Mouse (Mus musculus) MEL (cell line): ENCODE results near the gene Fam53b. TPM values are rescaled to one million over a fixed set of nuclear protein-coding genes. Genes with fewer than 3 reads are reported as not detected.

Source experiments
- DNase-seq: peaks from one replicate; pipeline ENCODE4 v3.0.0; 2011; ENCODE audit warnings: low read depth, low spot score
- H3K27ac ChIP-seq: 2 replicates; pipeline ENCODE4 v1.5.1; 2012; ENCODE audit warnings: low read depth, mild to moderate bottlenecking, control low read depth, low read length, moderate library complexity; ENCODE audit not compliant: control insufficient read depth
- H3K27me3 ChIP-seq, 2 experiments: fragments of 150-350 bp in 1 of 2; sonication (generic) in 1 of 2; 2 replicates each; pipeline ENCODE4 v1.6.1; 2012; ENCODE audit warnings: low read length in 2 of 2, mild to moderate bottlenecking in 2 of 2, improper control_type of control experiment in 1 of 2, moderate library complexity in 1 of 2; ENCODE audit not compliant: insufficient read depth in 2 of 2, control insufficient read depth in 1 of 2
- H3K36me3 ChIP-seq, 2 experiments: 2 replicates each; pipeline ENCODE4 v1.6.1; 2012 to 2014; ENCODE audit warnings: low read length in 2 of 2, improper control_type of control experiment in 1 of 2, inconsistent platforms in 1 of 2, mild to moderate bottlenecking in 1 of 2; ENCODE audit not compliant: insufficient read depth in 2 of 2, control insufficient read depth in 1 of 2
- H3K4me1 ChIP-seq, 2 experiments: fragments of 150-350 bp in 1 of 2; sonication (generic) in 1 of 2; 2 replicates each; pipeline ENCODE4 v1.6.1; 2012; ENCODE audit warnings: low read length in 2 of 2, improper control_type of control experiment in 1 of 2, mild to moderate bottlenecking in 1 of 2; ENCODE audit not compliant: insufficient read depth in 2 of 2, control insufficient read depth in 1 of 2
- H3K4me3 ChIP-seq, 2 experiments: fragments of 150-350 bp in 1 of 2; sonication (generic) in 1 of 2; 2 replicates each; pipeline ENCODE4 v1.5.1; 2012; ENCODE audit warnings: low read depth in 2 of 2, low read length in 2 of 2, mild to moderate bottlenecking in 2 of 2, moderate library complexity in 2 of 2, control low read depth in 1 of 2, improper control_type of control experiment in 1 of 2; ENCODE audit not compliant: control insufficient read depth in 1 of 2, insufficient read depth in 1 of 2
- H3K79me2 ChIP-seq: 2 replicates; pipeline ENCODE4 v1.6.1; 2012; ENCODE audit warnings: mild to moderate bottlenecking, low read length, moderate library complexity; ENCODE audit not compliant: control insufficient read depth, poor library complexity, insufficient read depth
- H3K9ac ChIP-seq: 2 replicates; pipeline ENCODE4 v1.6.1; 2012; ENCODE audit warnings: low read depth, mild to moderate bottlenecking, control low read depth, low read length, moderate library complexity; ENCODE audit not compliant: control insufficient read depth, poor library complexity, severe bottlenecking
- H3K9me3 ChIP-seq: fragments of 150-350 bp; sonication (generic); replicated peaks from 2 replicates; pipeline ENCODE4 v1.6.1; 2012; ENCODE audit warnings: mild to moderate bottlenecking, low read length, improper control_type of control experiment, moderate library complexity; ENCODE audit not compliant: insufficient read depth
- CTCF ChIP-seq, 3 experiments: IDR thresholded peaks in 2 of 3; conservative IDR thresholded peaks in 1 of 3; 2 replicates each; pipeline ENCODE4 v1.5.1; 2011 to 2012; ENCODE audit warnings: low read length in 3 of 3, low read depth in 2 of 3, mild to moderate bottlenecking in 2 of 3, improper control_type of control experiment in 1 of 3, inconsistent platforms in 1 of 3, mixed read lengths in 1 of 3, moderate library complexity in 1 of 3; ENCODE audit not compliant: control insufficient read depth in 1 of 3, insufficient read depth in 1 of 3, poor library complexity in 1 of 3, severe bottlenecking in 1 of 3
- ELF1 ChIP-seq: IDR thresholded peaks from 2 replicates; pipeline ENCODE4 v1.6.1; 2014; ENCODE audit warnings: low read depth, mild to moderate bottlenecking, inconsistent platforms, low read length, improper control_type of control experiment, moderate library complexity
- EP300 ChIP-seq, 2 experiments: IDR thresholded peaks; 2 replicates each; pipeline ENCODE4 v1.6.1; 2011; ENCODE audit warnings: improper control_type of control experiment in 2 of 2, low read length in 2 of 2, low read depth in 1 of 2, mild to moderate bottlenecking in 1 of 2
- ETS1 ChIP-seq: IDR thresholded peaks from 2 replicates; pipeline ENCODE4 v1.6.1; 2012; ENCODE audit warnings: low read depth, mild to moderate bottlenecking, inconsistent platforms, low read length, improper control_type of control experiment, moderate library complexity
- HCFC1 ChIP-seq: IDR thresholded peaks from 2 replicates; pipeline ENCODE4 v1.6.1; 2012; ENCODE audit warnings: low read depth, mild to moderate bottlenecking, inconsistent platforms, low read length, improper control_type of control experiment, moderate library complexity
- MAZ ChIP-seq: IDR thresholded peaks from 2 replicates; pipeline ENCODE4 v1.6.1; 2012; ENCODE audit warnings: low read depth, mild to moderate bottlenecking, inconsistent platforms, low read length, improper control_type of control experiment
- MYB ChIP-seq: IDR thresholded peaks from 2 replicates; pipeline ENCODE4 v1.6.1; 2011; ENCODE audit warnings: mild to moderate bottlenecking, low read depth, low read length, improper control_type of control experiment
- RAD21 ChIP-seq: IDR thresholded peaks from 2 replicates; pipeline ENCODE4 v1.6.1; 2011; ENCODE audit warnings: mild to moderate bottlenecking, low read depth, low read length, improper control_type of control experiment
- SMC3 ChIP-seq: IDR thresholded peaks from 2 replicates; pipeline ENCODE4 v1.6.1; 2011; ENCODE audit warnings: low read depth, low read length, improper control_type of control experiment
- TBP ChIP-seq: IDR thresholded peaks from 2 replicates; pipeline ENCODE4 v1.8.0; 2011; ENCODE audit warnings: low read depth, low read length, improper control_type of control experiment
- UBTF ChIP-seq: IDR thresholded peaks from 2 replicates; pipeline ENCODE4 v1.6.1; 2012; ENCODE audit warnings: low read depth, mild to moderate bottlenecking, inconsistent platforms, low read length, improper control_type of control experiment, moderate library complexity, borderline replicate concordance; ENCODE audit not compliant: insufficient read depth
- ZC3H11A ChIP-seq: IDR thresholded peaks from 2 replicates; pipeline ENCODE4 v1.6.1; 2012; ENCODE audit warnings: low read depth, mild to moderate bottlenecking, inconsistent platforms, low read length, improper control_type of control experiment
- ZKSCAN1 ChIP-seq: IDR thresholded peaks from 2 replicates; pipeline ENCODE4 v1.6.1; 2012; ENCODE audit warnings: low read depth, mild to moderate bottlenecking, inconsistent platforms, low read length, improper control_type of control experiment, moderate library complexity
- ZMIZ1 ChIP-seq: IDR thresholded peaks from 2 replicates; pipeline ENCODE4 v1.6.1; 2012; ENCODE audit warnings: low read depth, mild to moderate bottlenecking, inconsistent platforms, low read length, improper control_type of control experiment, moderate library complexity
- polyA plus RNA-seq, 2 experiments: library from polyadenylated mRNA; stranded (reverse) in 1 of 2; unstranded in 1 of 2; fragments of >175 nt in 1 of 2; fragments of >200 nt in 1 of 2; gene quantifications; 2 replicates each; pipeline versions ENCODE4 v1.2.1 to v1.2.4; 2012; ENCODE audit warnings: low replicate concordance in 2 of 2, low read depth in 1 of 2; ENCODE audit not compliant: insufficient read length in 2 of 2, insufficient read depth in 1 of 2, missing spikeins in 1 of 2
- total RNA-seq: library from RNA; depleted of rRNA; stranded (reverse); fragments of 300-350 nt; gene quantifications from 2 replicates; pipeline ENCODE4 v1.2.3, GENCODE M21; 2012

Fam53b gene
- total and polyA plus RNA-seq, 3 experiments = 7.9 to 15.4 TPM; not detected in 1

- Histone ChIP-seq H3K27me3 (no peaks in the 10 kb centered on the region), H3K9ac (peak overlapping the region; percentile 56), H3K36me3 (peaks cover 0 to 43% of the 10 kb centered on the region in 2 experiments; a peak in 2 of 4 replicates), H3K9me3 (no peaks in the 10 kb centered on the region), H3K4me3 (no peak overlapping the region), H3K79me2 (no peaks in the 10 kb centered on the region), H3K27ac (peak overlapping the region; percentile 73), H3K4me1 (peaks cover 31 to 49% of the 10 kb centered on the region in 2 experiments)
- peak; percentile 97 for TF ChIP-seq ZKSCAN1
- TF ChIP-seq MYB = no peak
- peak; percentile 56 for TF ChIP-seq ELF1
- TF ChIP-seq SMC3 = peak; percentile 76
- 0 out of 2 replicates have a peak, but pooled peaks have one; percentile 48 for TF ChIP-seq ETS1
- peak; percentile 32 for TF ChIP-seq RAD21
- TF ChIP-seq ZC3H11A = peak; percentile 19; the same call in 1 of the 2 replicates
- TF ChIP-seq CTCF (IDR thresholded peaks at IDR 0.05 in 2 of 3, conservative IDR thresholded peaks at IDR 0.05 in 1 of 3; ENCODE audit: control insufficient read depth in 1 of 3, insufficient read depth in 1 of 3, low read depth in 2 of 3, low read length in 3 of 3, poor library complexity in 1 of 3, severe bottlenecking in 1 of 3) = peak; percentile 66 to 74 (median 71)
- peak in 1 of 2 experiments; percentile 52; a peak in 2 of 4 replicates for TF ChIP-seq EP300 (IDR thresholded peaks at IDR 0.05; ENCODE audit: low read depth in 1 of 2, low read length in 2 of 2)
- 0 out of 2 replicates have a peak, but pooled peaks have one; percentile 59 for TF ChIP-seq MAZ
- TF ChIP-seq ZMIZ1 = no peak
- no peak for TF ChIP-seq TBP
- TF ChIP-seq HCFC1 = peak; percentile 71
- peak; percentile 91 for DNase-seq
Measured at GRCm38 (mm10) chr7:132735145-132735544, 78.5 kb downstream of the Fam53b start.

- Histone ChIP-seq H3K4me3 (no peak overlapping the region), H3K79me2 (no peaks in the 10 kb centered on the region), H3K27ac (no peak overlapping the region), H3K9me3 (no peaks in the 10 kb centered on the region), H3K9ac (no peak overlapping the region), H3K27me3 (no peaks in the 10 kb centered on the region), H3K4me1 (peaks cover 22 to 40% of the 10 kb centered on the region in 2 experiments), H3K36me3 (peaks cover 0 to 34% of the 10 kb centered on the region in 2 experiments; a peak in 2 of 4 replicates)
- TF ChIP-seq UBTF (no peak), CTCF (IDR thresholded peaks at IDR 0.05 in 2 of 3, conservative IDR thresholded peaks at IDR 0.05 in 1 of 3; ENCODE audit: control insufficient read depth in 1 of 3, insufficient read depth in 1 of 3, low read depth in 2 of 3, low read length in 3 of 3, poor library complexity in 1 of 3, severe bottlenecking in 1 of 3) (no peak), MYB (no peak)
- DNase-seq = no peak
Measured at GRCm38 (mm10) chr7:132734222-132734621, 79.5 kb downstream of the Fam53b start.
